Mouse (Mus musculus) Muller cell, postnatal 12 days (primary cell): ENCODE measurements around the gene Gm4836.
"Not testable (repeated sequence)": the region's sequence is repeated elsewhere in the genome, so short reads cannot be mapped to it uniquely, and the experiment has no call there.

ENCODE experiments used
- DNase-seq: peaks from one replicate; pipeline ENCODE4 v3.0.0-alpha.2; 2015; ENCODE audit errors: inconsistent ontology term

Gm4836 gene

GRCm38 (mm10) chrX:28293532-28293931, at the start of gene Gm4836:
Gm4836 (minus strand) TSS chrX:28293632.
- DNase-seq = not testable (repeated sequence)
